Comparison of ENCODE assay signal across 9 mouse cellular contexts in the genomic region with DNA sequence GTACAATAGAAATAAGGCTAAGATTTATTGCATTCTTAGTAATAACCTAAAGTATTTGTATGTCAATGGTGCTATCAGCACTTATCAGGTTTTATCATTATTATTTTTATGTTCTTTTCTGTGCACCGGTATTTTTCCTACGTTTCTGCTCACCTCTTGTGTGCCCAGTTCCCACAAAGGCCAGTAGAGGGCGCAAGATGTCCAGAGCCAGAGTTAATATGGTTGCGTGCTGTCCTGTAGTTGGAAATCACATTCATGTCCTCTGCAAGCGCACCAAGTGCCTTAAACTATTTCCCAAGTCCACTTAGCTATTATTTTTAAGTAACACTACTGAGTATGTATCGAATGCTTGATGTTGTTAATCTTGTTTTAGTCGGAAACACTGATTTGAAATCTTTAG.
DNase-seq lines count a peak whose midpoint lies in the region; ATAC-seq and TF ChIP-seq lines count a peak whose summit lies in the region.
"Had no signal": no experiment of that assay in that cellular context is flagged by ENCODE, and none has a peak within 500 bp of the region (broad histone marks: within the 10 kb centered on the region; RNA-seq: fewer than 3 reads in every experiment).

No protein-coding gene starts in this region.

- no peak for ATAC-seq in midbrain, embryonic 16.5 days

- no peak for TF ChIP-seq POLR2A in small intestine, adult 2 months (IDR thresholded peaks at IDR 0.05; ENCODE audit: low read depth, low read length)

- 38% methylated on average over 7 of the region's 7 CpGs for WGBS in midbrain, embryonic 10.5 days
- 37% methylated on average over 7 of the region's 7 CpGs for WGBS in midbrain, embryonic 16.5 days
- 34% methylated on average over 7 of the region's 7 CpGs for WGBS in limb, embryonic 10.5 days
- 31% methylated on average over 7 of the region's 7 CpGs for WGBS in small intestine, adult 2 months

- TF ChIP-seq CTCF in small intestine, adult 2 months (IDR thresholded peaks at IDR 0.05; ENCODE audit: extremely low read depth, insufficient read length, insufficient replicate concordance, low read depth, low read length) = peak; percentile 63; the same call in 1 of the 2 replicates

- no peaks in the 10 kb centered on the region for H3K9me3 ChIP-seq in midbrain, embryonic 10.5 days (replicated peaks)
- H3K9me3 ChIP-seq in midbrain, embryonic 16.5 days (replicated peaks; ENCODE audit: control insufficient read depth, low read length, poor library complexity, severe bottlenecking) = no peaks in the 10 kb centered on the region
- no peaks in the 10 kb centered on the region for H3K9me3 ChIP-seq in limb, embryonic 10.5 days (replicated peaks)
- H3K9me3 ChIP-seq: limb, embryonic 15.5 days had no signal

- H3K27me3 ChIP-seq in midbrain, embryonic 10.5 days (ENCODE audit: low read depth, poor library complexity, severe bottlenecking) = no peaks in the 10 kb centered on the region
- no peaks in the 10 kb centered on the region for H3K27me3 ChIP-seq in midbrain, embryonic 16.5 days (ENCODE audit: control insufficient read depth, insufficient read depth, low read depth, low read length)
- no peaks in the 10 kb centered on the region for H3K27me3 ChIP-seq in limb, embryonic 10.5 days (ENCODE audit: low read depth, poor library complexity, severe bottlenecking)
- H3K27me3 ChIP-seq in small intestine, adult 2 months (ENCODE audit: control insufficient read depth, insufficient read depth, low read length) = no peaks in the 10 kb centered on the region
- H3K27me3 ChIP-seq: limb, embryonic 15.5 days had no signal

- H3K27ac ChIP-seq in midbrain, embryonic 10.5 days (replicated peaks) = no peak overlapping the region
- H3K27ac ChIP-seq in midbrain, embryonic 16.5 days (ENCODE audit: low read length) = no peak overlapping the region
- H3K27ac ChIP-seq in limb, embryonic 10.5 days = no peak overlapping the region
- H3K27ac ChIP-seq in small intestine, adult 2 months (ENCODE audit: insufficient read depth, low read depth, low read length) = no peak overlapping the region
- H3K27ac ChIP-seq: limb, embryonic 15.5 days had no signal

- no peak overlapping the region for H3K4me2 ChIP-seq in midbrain, embryonic 16.5 days (ENCODE audit: low read length)
- H3K4me2 ChIP-seq: limb, embryonic 15.5 days had no signal

- DNase-seq in midbrain, embryonic 10.5 days (ENCODE audit: low spot score) = peak; percentile 45
- peak; percentile 1 for DNase-seq in WW6 (ENCODE audit: low read depth, low spot score)
- DNase-seq in cerebellum, adult 18-20 months = peak; percentile 37 to 55
- DNase-seq in frontal cortex, postnatal 36 days (ENCODE audit: low spot score in 2 of 2) = peak; percentile 6 to 35
- DNase-seq in limb, embryonic 10.5 days (ENCODE audit: low spot score) = peak; percentile 57
- DNase-seq in thymus, postnatal 36 days = no peak

- no peak overlapping the region for H3K9ac ChIP-seq in midbrain, embryonic 16.5 days (ENCODE audit: low read depth, low read length)
- H3K9ac ChIP-seq: limb, embryonic 15.5 days had no signal

- no peaks in the 10 kb centered on the region for H3K36me3 ChIP-seq in midbrain, embryonic 10.5 days
- no peaks in the 10 kb centered on the region for H3K36me3 ChIP-seq in midbrain, embryonic 16.5 days (ENCODE audit: control insufficient read depth, insufficient read depth, low read length)
- no peaks in the 10 kb centered on the region for H3K36me3 ChIP-seq in limb, embryonic 10.5 days
- no peaks in the 10 kb centered on the region for H3K36me3 ChIP-seq in small intestine, adult 2 months (ENCODE audit: control insufficient read depth, insufficient read depth, low read length)
- H3K36me3 ChIP-seq: limb, embryonic 15.5 days had no signal

- H3K4me1 ChIP-seq in midbrain, embryonic 10.5 days = no peaks in the 10 kb centered on the region
- no peaks in the 10 kb centered on the region for H3K4me1 ChIP-seq in midbrain, embryonic 16.5 days (ENCODE audit: control insufficient read depth, insufficient read depth, low read length)
- H3K4me1 ChIP-seq in limb, embryonic 10.5 days = no peaks in the 10 kb centered on the region
- no peaks in the 10 kb centered on the region for H3K4me1 ChIP-seq in small intestine, adult 2 months (ENCODE audit: control insufficient read depth, insufficient read depth, insufficient read length, low read length)
- H3K4me1 ChIP-seq: limb, embryonic 15.5 days had no signal

- no peak overlapping the region for H3K4me3 ChIP-seq in midbrain, embryonic 10.5 days
- H3K4me3 ChIP-seq in midbrain, embryonic 16.5 days (ENCODE audit: low read depth, low read length) = no peak overlapping the region
- no peak overlapping the region for H3K4me3 ChIP-seq in limb, embryonic 10.5 days
- no peak overlapping the region for H3K4me3 ChIP-seq in small intestine, adult 2 months (ENCODE audit: low read depth, low read length)
- H3K4me3 ChIP-seq: limb, embryonic 15.5 days had no signal

Comparison
In these comparisons a context has a peak if more than half of its experiments do, and no peak if none do; other contexts are left out.
1. DNase-seq: peak in midbrain, embryonic 10.5 days (single experiment), WW6 (single experiment), cerebellum, adult 18-20 months (2 of 2), frontal cortex, postnatal 36 days (2 of 2) and limb, embryonic 10.5 days (single experiment); none in thymus, postnatal 36 days (0 of 2).